Mouse (Mus musculus) forebrain, postnatal 0 days (tissue): ENCODE measurements around the gene Chid1. TPM values are rescaled to one million over a fixed set of nuclear protein-coding genes. Genes with fewer than 3 reads are reported as not detected.

ENCODE experiments used
- ATAC-seq: fragments of 200-750 bp; cut with Nextera tagmentation; 2 replicates; pipeline ENCODE4 v1.8.0; 2017; ENCODE audit warnings: mild to moderate bottlenecking, moderate library complexity
- DNase-seq: peaks from one replicate; pipeline ENCODE4 v3.0.0-alpha.2; 2015
- H3K27ac ChIP-seq: fragments of 300-500 bp; sonication (generic); 2 replicates; pipeline ENCODE4 v1.5.1; 2014; ENCODE audit warnings: low read depth, mild to moderate bottlenecking, antibody characterized with exemption, low read length, moderate library complexity, mixed read lengths
- H3K27me3 ChIP-seq: fragments of 300-500 bp; sonication (generic); 2 replicates; pipeline ENCODE4 v1.6.1; 2014; ENCODE audit warnings: mild to moderate bottlenecking, low read length, mixed read lengths; ENCODE audit not compliant: insufficient read depth
- H3K36me3 ChIP-seq: fragments of 300-500 bp; sonication (generic); 2 replicates; pipeline ENCODE4 v1.6.1; 2014; ENCODE audit warnings: mild to moderate bottlenecking, moderate library complexity; ENCODE audit not compliant: insufficient read depth
- H3K4me1 ChIP-seq: fragments of 300-500 bp; sonication (generic); 2 replicates; pipeline ENCODE4 v1.6.1; 2014; ENCODE audit warnings: antibody characterized with exemption; ENCODE audit not compliant: insufficient read depth
- H3K4me2 ChIP-seq: fragments of 300-500 bp; sonication (generic); 2 replicates; pipeline ENCODE4 v1.6.1; 2014; ENCODE audit warnings: low read depth, mild to moderate bottlenecking, moderate library complexity
- H3K4me3 ChIP-seq: fragments of 300-500 bp; sonication (generic); 2 replicates; pipeline ENCODE4 v1.5.1; 2014; ENCODE audit warnings: low read depth, low read length, mixed read lengths
- H3K9ac ChIP-seq: fragments of 300-500 bp; sonication (generic); 2 replicates; pipeline ENCODE4 v1.6.1; 2014; ENCODE audit warnings: mild to moderate bottlenecking
- H3K9me3 ChIP-seq: fragments of 300-500 bp; sonication (generic); 2 replicates; pipeline ENCODE4 v1.6.1; 2016; ENCODE audit warnings: low read length
- CTCF ChIP-seq: sonication (generic); IDR thresholded peaks from 2 replicates; pipeline ENCODE4 v1.5.1; 2016; ENCODE audit warnings: antibody characterized with exemption, control low read depth, low read depth
- WGBS: fragments of 180-500 bp; shearing (Covaris S2); extraction: QIAGEN DNeasy Blood & Tissue Kit; methylation state at CpG from one replicate; pipeline ENCODE4 v1.1.7; 2014; 5-methylcytosine and 5-hydroxymethylcytosine counted together
- polyA plus RNA-seq: library from polyadenylated mRNA; unstranded; fragments of >200 nt; fragmentation: Nextera tagmentation; extraction: Ambion mirVana; gene quantifications from 2 replicates; pipeline ENCODE4 v1.2.1, GENCODE M21; 2015
- total RNA-seq: library from RNA; depleted of rRNA; stranded (reverse); fragments of >200 nt; gene quantifications from 2 replicates; pipeline ENCODE4 v1.2.3, GENCODE M21; 2014

The Chid1 gene
- total and polyA plus RNA-seq, 2 experiments from 2014 or later, result 42.0 TPM

GRCm38 (mm10) chr7:141524271-141524670 lies 15.4 kb downstream of the Chid1 start:
- no peaks in the 10 kb centered on the region for H3K9me3 ChIP-seq
- TF ChIP-seq CTCF, result no peak
- H3K4me2 ChIP-seq, result no peak overlapping the region
- DNase-seq (no peak), ATAC-seq (no peak)
- no peak overlapping the region for H3K9ac ChIP-seq
- no peaks in the 10 kb centered on the region for H3K4me1 ChIP-seq
- H3K4me3 ChIP-seq, result no peak overlapping the region
- H3K27me3 ChIP-seq, result no peaks in the 10 kb centered on the region
- no peak overlapping the region for H3K27ac ChIP-seq
- H3K36me3 ChIP-seq, result peaks cover 38% of the 10 kb centered on the region
- 95% methylated on average over 4 of the region's 4 CpGs for WGBS

- no peak for TF ChIP-seq CTCF
- ATAC-seq, result no peak
- Histone ChIP-seq H3K36me3 (peaks cover 30% of the 10 kb centered on the region), H3K27me3 (no peaks in the 10 kb centered on the region), H3K9me3 (no peaks in the 10 kb centered on the region), H3K9ac (no peak overlapping the region), H3K4me2 (no peak overlapping the region), H3K27ac (no peak overlapping the region), H3K4me3 (no peak overlapping the region), H3K4me1 (no peaks in the 10 kb centered on the region)
- WGBS, result 53% methylated on average over 4 of the region's 4 CpGs
- DNase-seq, result no peak
Measured at GRCm38 (mm10) chr7:141523007-141523406, 16.6 kb downstream of the Chid1 start.

- H3K27me3 ChIP-seq, result no peaks in the 10 kb centered on the region
- H3K27ac ChIP-seq, result no peak overlapping the region
- no peaks in the 10 kb centered on the region for H3K4me1 ChIP-seq
- no peak for TF ChIP-seq CTCF
- ATAC-seq (no peak), DNase-seq (no peak)
- H3K9me3 ChIP-seq, result no peaks in the 10 kb centered on the region
- WGBS, result 83% methylated on average over 1 of the region's 1 CpGs
- no peak overlapping the region for H3K9ac ChIP-seq
- no peak overlapping the region for H3K4me3 ChIP-seq
- H3K4me2 ChIP-seq, result no peak overlapping the region
- H3K36me3 ChIP-seq, result peaks cover 35% of the 10 kb centered on the region
Measured at GRCm38 (mm10) chr7:141519795-141520194, 19.9 kb downstream of the Chid1 start.

GRCm38 (mm10) chr7:141518926-141519325 lies 20.7 kb downstream of the Chid1 start:
- Histone ChIP-seq H3K4me3 (no peak overlapping the region), H3K9me3 (no peaks in the 10 kb centered on the region), H3K4me2 (no peak overlapping the region), H3K36me3 (peaks cover 35% of the 10 kb centered on the region), H3K4me1 (no peaks in the 10 kb centered on the region), H3K27ac (no peak overlapping the region), H3K27me3 (no peaks in the 10 kb centered on the region), H3K9ac (no peak overlapping the region)
- ATAC-seq (no peak), DNase-seq (no peak)
- 82% methylated on average over 3 of the region's 3 CpGs for WGBS
- no peak for TF ChIP-seq CTCF

- no peak for DNase-seq
- H3K9ac ChIP-seq, result no peak overlapping the region
- no peak overlapping the region for H3K4me2 ChIP-seq
- no peak for ATAC-seq
- H3K36me3 ChIP-seq, result peaks cover 37% of the 10 kb centered on the region
- TF ChIP-seq CTCF, result no peak
- WGBS, result 81% methylated on average over 5 of the region's 5 CpGs
- H3K27me3 ChIP-seq, result no peaks in the 10 kb centered on the region
- no peak overlapping the region for H3K4me3 ChIP-seq
- H3K9me3 ChIP-seq, result no peaks in the 10 kb centered on the region
- H3K27ac ChIP-seq, result no peak overlapping the region
- H3K4me1 ChIP-seq, result no peaks in the 10 kb centered on the region
Measured at GRCm38 (mm10) chr7:141518296-141518695, 21.4 kb downstream of the Chid1 start.

GRCm38 (mm10) chr7:141517638-141518037 lies 22.0 kb downstream of the Chid1 start:
- Histone ChIP-seq H3K4me3 (no peak overlapping the region), H3K9ac (no peak overlapping the region), H3K4me2 (no peak overlapping the region), H3K27me3 (no peaks in the 10 kb centered on the region), H3K27ac (no peak overlapping the region), H3K4me1 (no peaks in the 10 kb centered on the region), H3K36me3 (peaks cover 37% of the 10 kb centered on the region), H3K9me3 (no peaks in the 10 kb centered on the region)
- no peak for ATAC-seq
- 91% methylated on average over 4 of the region's 4 CpGs for WGBS
- TF ChIP-seq CTCF, result no peak
- no peak for DNase-seq

GRCm38 (mm10) chr7:141510681-141511191 lies 28.9 kb downstream of the Chid1 start:
- Histone ChIP-seq H3K9me3 (no peaks in the 10 kb centered on the region), H3K4me3 (no peak overlapping the region), H3K9ac (no peak overlapping the region), H3K4me1 (no peaks in the 10 kb centered on the region), H3K27me3 (no peaks in the 10 kb centered on the region), H3K36me3 (peaks cover 31% of the 10 kb centered on the region), H3K4me2 (no peak overlapping the region), H3K27ac (no peak overlapping the region)
- TF ChIP-seq CTCF, result no peak
- 68% methylated on average over 8 of the region's 8 CpGs for WGBS
- ATAC-seq (no peak), DNase-seq (no peak)
